Mouse (Mus musculus) Patski (cell line): Measurements from ENCODE around the gene Mfsd4a. TPM values are rescaled to one million over a fixed set of nuclear protein-coding genes. Genes with fewer than 3 reads are reported as not detected.

ENCODE experiments used
- ATAC-seq: fragments of 100-300 bp; one replicate; pipeline ENCODE4 v1.8.0; 2021
- CTCF ChIA-PET: fragments of 350-600 bp; sonication (Branson Sonifier 250); formaldehyde crosslinking; loops from one replicate; lab custom pipeline; 2022; ENCODE audit warnings: inconsistent platforms; lab: Charles Lee
- POLR2A ChIA-PET: fragments of 350-600 bp; sonication (Branson Sonifier 250); formaldehyde crosslinking; loops from one replicate; lab custom pipeline; 2022; ENCODE audit warnings: antibody characterized with exemption, inconsistent platforms; lab: Charles Lee
- DNase-seq: peaks from one replicate; pipeline ENCODE4 v3.0.0-alpha.2; 2011; ENCODE audit warnings: low read depth, low spot score
- H3K27me3 ChIP-seq: fragments of 371-371 bp; one replicate; pipeline ENCODE4 v1.5.1; 2021
- CTCF ChIP-seq: fragments of 100-300 bp; IDR thresholded peaks from one replicate; pipeline ENCODE4 v1.5.1; 2021
- in situ Hi-C: fragments of 300-500 bp; cut with MboI; formaldehyde crosslinking; loops from 3 replicates; pipeline ENCODE4 v1.11.1; 2018; ENCODE audit warnings: low pct_unique_long_range_greater_than_20kb, mixed read lengths
- polyA plus RNA-seq: library from polyadenylated mRNA; unstranded; gene quantifications from one replicate; pipeline ENCODE4 v1.2.3, GENCODE M21; 2021

Mfsd4a gene
- polyA plus RNA-seq, 1 experiment from 2014 or later, result 17.7 TPM

DNA sequence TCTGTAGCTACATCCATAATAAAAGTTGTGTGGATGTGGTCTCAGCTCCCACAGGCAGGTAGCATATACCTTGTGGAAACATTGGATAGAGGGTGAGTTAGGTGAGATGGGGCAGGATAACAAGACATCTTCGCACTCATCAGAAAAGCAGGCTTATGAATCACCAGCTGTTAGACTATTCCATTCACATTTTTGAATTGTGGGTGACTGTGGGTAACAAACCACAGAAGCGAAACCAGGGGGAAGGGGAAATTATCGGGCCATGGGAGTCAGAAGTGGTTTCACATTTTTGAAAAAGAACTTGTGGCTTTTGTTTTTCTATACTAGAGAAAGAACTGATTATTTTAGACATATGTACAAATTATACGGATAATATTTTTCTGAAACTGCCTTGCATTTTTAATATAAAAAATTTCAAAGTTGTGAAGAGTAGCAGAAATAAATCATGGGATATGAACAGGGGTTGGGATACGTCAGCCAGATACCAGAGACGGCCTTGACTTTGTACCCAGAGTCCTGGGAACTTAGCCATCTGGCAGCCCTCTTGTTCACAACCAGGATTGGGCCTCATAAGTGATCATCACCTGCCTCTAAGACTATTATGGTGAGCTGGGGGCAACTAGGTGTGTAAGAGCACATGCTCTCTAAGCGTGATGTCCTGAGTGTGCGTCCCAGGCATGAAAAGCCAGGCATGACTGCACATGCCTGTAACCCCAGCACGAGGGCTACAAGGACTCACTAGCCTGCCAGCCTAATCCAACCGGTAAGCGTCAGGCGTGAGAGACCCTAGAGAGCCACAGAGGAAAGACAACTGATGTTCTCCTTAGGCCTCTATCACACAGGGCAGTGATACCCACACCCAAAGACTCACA is 74.5 kb downstream of the Mfsd4a start:
- CTCF ChIA-PET, result interaction anchor here (1.6 to 5.3 kb wide), 3 partner anchors 11 to 53 kb away, joined by 4 to 31 read pairs (median 10); no protein-coding TSS in a partner anchor
- no peak for ATAC-seq
- POLR2A ChIA-PET, result no interaction called here
- TF ChIP-seq CTCF, result no peak
- H3K27me3 ChIP-seq, result no peaks in the 10 kb centered on the region
- no peak for DNase-seq
- in situ Hi-C loops, result no loop called here

DNA sequence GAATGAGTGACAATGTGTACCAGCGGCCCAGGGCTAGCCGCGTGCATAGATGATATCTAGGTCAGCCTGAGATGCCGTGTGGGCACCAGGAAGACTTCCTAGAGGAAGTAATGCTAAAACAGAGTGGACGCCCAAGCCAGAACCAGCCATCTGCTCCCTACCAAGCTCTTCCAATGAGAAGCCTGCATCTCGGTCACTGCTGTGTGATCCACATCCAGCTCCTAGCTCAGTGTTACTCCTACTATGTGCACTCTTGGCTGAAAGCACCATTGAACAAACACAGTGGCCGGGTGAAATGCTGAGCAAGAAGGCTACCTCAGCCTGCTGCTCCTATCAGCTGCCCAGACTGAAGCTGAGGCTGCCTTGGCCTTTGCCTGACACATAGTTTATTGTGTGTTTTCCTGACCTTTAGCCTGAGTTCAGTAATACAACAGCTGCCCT is 75.3 kb downstream of the Mfsd4a start:
- TF ChIP-seq CTCF, result no peak
- POLR2A ChIA-PET, result interaction anchor here (1.2 kb wide), 1 partner anchor 15 kb away, joined by 4 read pairs; the partner anchor contains the start of gene Elk4
- CTCF ChIA-PET, result interaction anchor here (5.3 kb wide), 1 partner anchor 10 kb away, joined by 31 read pairs; no protein-coding TSS in a partner anchor
- ATAC-seq, result no peak
- in situ Hi-C loops, result no loop called here
- no peak for DNase-seq
- H3K27me3 ChIP-seq, result no peaks in the 10 kb centered on the region

DNA sequence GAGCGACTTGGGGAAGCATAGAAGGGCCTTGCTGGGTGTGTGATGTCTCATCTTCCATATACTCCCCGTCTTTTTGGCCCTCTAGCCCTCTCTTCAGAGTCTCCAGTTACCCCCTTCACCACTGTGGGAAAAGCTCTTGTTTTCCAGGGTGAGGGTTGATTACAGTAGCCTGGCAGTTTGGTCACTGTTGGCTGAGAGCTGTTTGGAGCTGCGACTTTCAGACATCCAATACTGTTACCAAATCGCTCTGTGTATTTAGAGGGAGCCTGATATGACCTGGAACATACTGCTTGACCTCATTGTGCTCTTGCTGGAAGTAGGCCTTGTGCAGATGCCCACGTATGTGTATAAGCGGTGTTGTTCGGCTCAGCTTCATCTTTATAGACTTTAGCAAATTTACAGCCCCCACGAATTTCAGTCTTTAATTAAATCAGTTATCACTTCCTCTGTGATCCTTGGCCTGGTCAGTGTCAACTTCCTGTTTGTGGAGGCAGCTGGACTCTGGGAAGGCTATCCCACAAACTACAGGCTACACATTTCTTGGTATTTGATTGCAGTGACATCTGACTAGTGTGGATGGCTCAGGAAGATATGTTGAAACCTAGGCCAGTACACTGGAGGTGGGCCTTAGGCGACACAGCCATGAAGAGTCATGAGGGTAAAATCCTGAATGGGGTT is 77.6 kb downstream of the Mfsd4a start:
- ChIA-PET POLR2A (no interaction called here), CTCF (interaction anchor here (0.8 to 1.3 kb wide), 3 partner anchors 9 to 164 kb away, joined by 3 read pairs; no protein-coding TSS in a partner anchor)
- in situ Hi-C loops, result no loop called here
- ATAC-seq (no peak), DNase-seq (no peak)
- no peaks in the 10 kb centered on the region for H3K27me3 ChIP-seq
- no peak for TF ChIP-seq CTCF

DNA sequence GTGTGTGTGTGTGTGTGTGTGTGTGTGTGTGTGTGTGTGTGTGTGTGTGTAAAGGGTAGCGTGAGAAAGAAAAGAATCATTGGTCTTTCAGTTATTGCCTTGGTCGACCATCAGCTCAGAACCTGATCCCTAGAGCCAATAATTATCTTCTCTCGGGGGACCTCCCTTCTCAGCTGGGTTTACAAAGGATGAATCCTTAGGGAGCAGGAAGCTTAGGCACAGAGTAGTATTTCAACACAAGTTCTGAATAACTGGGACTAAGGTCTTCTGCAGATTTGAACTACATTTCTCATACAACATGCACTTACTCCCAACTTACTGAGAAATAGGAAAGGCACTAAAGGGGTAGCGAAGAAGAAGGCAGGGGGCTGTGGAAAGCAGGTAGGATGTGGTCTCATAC is 78.4 kb downstream of the Mfsd4a start:
- POLR2A ChIA-PET, result no interaction called here
- CTCF ChIA-PET, result interaction anchor here (0.8 to 1.3 kb wide), 2 partner anchors 8 to 164 kb away, joined by 3 read pairs; no protein-coding TSS in a partner anchor
- ATAC-seq, result no peak
- in situ Hi-C loops, result no loop called here
- no peak for TF ChIP-seq CTCF
- DNase-seq, result no peak
- no peaks in the 10 kb centered on the region for H3K27me3 ChIP-seq

DNA sequence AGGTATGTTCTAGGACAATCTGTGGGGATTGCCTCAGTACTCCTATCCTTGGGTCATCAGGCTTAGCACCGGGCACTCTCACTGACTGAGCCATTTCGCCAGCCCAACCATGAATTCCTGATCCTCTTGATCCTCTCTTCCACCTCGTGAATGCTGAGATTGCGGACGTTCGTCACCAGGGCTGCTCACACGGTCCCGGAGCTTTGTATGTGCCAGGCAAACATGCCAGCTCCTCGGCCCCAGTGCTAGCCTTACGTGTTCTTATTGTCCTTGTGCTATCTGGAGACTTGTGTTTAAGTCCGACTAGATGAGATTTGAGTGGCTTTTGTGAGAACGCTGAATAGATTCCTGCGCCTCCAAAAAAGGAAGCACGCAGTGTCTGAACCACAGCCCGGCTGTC is 80.4 kb downstream of the Mfsd4a start:
- no peak for TF ChIP-seq CTCF
- CTCF ChIA-PET, result interaction anchor here (1.2 kb wide), 1 partner anchor 14 kb away, joined by 4 read pairs; no protein-coding TSS in a partner anchor
- in situ Hi-C loops, result no loop called here
- ATAC-seq (no peak), DNase-seq (no peak)
- POLR2A ChIA-PET, result interaction anchor here (0.7 kb wide), 1 partner anchor 24 kb away, joined by 3 read pairs; no protein-coding TSS in a partner anchor
- no peaks in the 10 kb centered on the region for H3K27me3 ChIP-seq

DNA sequence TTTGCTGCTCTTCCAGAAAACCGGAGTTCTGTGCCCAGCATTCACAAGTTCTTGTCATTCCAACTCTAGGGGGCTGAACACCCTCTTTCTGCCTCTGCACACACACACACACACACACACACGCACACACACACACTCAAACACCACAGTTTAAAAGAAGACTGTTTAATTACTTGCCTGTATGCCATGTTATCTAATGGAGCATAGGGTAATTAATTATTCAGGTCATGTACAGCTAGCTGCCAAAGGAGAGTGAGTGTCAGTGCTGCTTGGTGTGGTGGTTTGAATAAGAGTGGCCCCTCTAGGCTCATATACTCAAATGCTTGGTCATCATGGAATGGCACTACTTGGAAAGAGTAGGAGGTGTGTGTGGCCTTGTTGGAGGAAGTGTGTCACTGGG is 84.1 kb downstream of the Mfsd4a start:
- no peak for DNase-seq
- ChIA-PET CTCF (interaction anchor here (1.4 to 3.4 kb wide), 5 partner anchors 10 to 63 kb away, joined by 3 to 31 read pairs (median 14); no protein-coding TSS in a partner anchor), POLR2A (no interaction called here)
- no peak for ATAC-seq
- TF ChIP-seq CTCF, result no peak
- in situ Hi-C loops, result no loop called here
- no peaks in the 10 kb centered on the region for H3K27me3 ChIP-seq

DNA sequence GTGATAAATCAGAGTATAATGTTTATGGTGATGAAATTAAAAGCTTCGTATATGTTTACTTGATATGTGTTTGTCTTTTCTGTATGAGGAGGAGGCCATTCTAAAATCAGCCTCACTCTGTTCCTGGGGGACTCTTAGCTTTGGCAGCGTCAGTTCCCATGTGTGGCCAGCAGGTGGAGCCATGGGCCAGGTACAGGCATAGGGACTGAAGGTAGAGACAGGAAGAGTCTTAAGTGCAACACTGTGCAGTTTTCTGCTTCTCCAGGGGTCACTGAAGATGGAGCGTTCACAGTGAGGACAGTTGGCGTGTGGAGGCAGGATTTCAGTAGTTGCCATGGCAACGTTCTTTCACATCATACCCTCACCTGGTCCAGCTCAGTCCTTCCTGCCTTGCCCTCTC is 85.0 kb downstream of the Mfsd4a start:
- CTCF ChIA-PET, result interaction anchor here (0.7 to 3.4 kb wide), 19 partner anchors 10 to 281 kb away, joined by 3 to 31 read pairs (median 7); no protein-coding TSS in a partner anchor
- no peak for TF ChIP-seq CTCF
- no peaks in the 10 kb centered on the region for H3K27me3 ChIP-seq
- no peak for DNase-seq
- POLR2A ChIA-PET, result no interaction called here
- ATAC-seq, result no peak
- in situ Hi-C loops, result no loop called here

DNA sequence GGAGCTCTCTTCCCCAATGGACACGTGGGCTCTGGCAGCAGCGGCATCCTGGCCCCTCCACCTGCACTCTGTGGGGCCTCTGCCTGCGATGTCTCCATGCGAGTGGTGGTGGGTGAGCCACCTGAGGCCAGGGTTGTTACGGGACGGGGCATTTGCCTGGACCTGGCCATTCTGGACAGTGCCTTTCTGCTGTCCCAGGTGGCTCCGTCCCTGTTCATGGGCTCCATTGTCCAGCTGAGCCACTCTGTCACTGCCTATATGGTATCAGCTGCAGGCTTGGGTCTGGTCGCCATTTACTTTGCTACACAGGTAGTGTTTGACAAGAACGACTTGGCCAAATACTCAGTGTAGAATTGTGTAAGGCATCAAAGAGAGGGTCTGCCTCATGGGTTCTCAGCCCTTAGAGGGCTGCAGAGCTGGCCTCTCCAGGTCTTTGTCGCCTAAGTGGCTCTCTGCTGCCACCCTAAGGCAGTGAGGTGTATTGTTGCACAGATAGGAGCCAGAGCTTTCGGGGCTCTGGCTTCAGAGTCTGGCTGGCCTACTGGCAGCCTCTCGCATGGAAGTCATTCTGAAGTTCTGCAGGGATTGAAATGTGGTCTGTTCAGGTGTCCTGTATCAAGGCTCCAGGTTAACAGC is 86.4 kb downstream of the Mfsd4a start:
- POLR2A ChIA-PET, result no interaction called here
- no peaks in the 10 kb centered on the region for H3K27me3 ChIP-seq
- CTCF ChIA-PET, result interaction anchor here (1.0 to 3.4 kb wide), 16 partner anchors 8 to 280 kb away, joined by 3 to 31 read pairs (median 8); no protein-coding TSS in a partner anchor
- TF ChIP-seq CTCF, result no peak
- ATAC-seq (no peak), DNase-seq (no peak)
- in situ Hi-C loops, result no loop called here

DNA sequence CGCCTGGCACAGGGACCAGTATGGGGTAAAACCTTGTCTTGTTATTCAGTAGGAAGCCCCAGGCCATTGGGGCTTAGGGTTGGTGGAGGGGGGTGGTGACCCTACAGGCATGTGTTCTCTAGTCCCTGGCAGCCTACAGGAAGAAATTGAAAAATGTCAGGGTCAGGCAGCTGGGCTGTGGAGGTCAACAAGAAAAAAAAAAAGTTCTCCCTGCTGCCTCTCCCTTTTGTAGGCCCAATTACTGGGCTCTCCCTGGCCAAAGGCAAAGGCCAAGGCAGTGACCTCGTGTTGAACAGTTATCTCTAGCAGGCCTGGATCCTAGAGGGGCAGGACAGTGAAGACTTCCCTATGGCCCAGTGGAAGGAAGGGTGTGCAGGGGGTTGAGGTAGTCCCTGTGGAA is 87.4 kb downstream of the Mfsd4a start:
- ATAC-seq (no peak), DNase-seq (no peak)
- CTCF ChIA-PET, result interaction anchor here (0.6 to 2.8 kb wide), 6 partner anchors 12 to 78 kb away, joined by 3 to 24 read pairs (median 6); no protein-coding TSS in a partner anchor
- POLR2A ChIA-PET, result interaction anchor here (0.6 kb wide), 1 partner anchor 30 kb away, joined by 3 read pairs; no protein-coding TSS in a partner anchor
- in situ Hi-C loops, result no loop called here
- H3K27me3 ChIP-seq, result no peaks in the 10 kb centered on the region
- no peak for TF ChIP-seq CTCF

DNA sequence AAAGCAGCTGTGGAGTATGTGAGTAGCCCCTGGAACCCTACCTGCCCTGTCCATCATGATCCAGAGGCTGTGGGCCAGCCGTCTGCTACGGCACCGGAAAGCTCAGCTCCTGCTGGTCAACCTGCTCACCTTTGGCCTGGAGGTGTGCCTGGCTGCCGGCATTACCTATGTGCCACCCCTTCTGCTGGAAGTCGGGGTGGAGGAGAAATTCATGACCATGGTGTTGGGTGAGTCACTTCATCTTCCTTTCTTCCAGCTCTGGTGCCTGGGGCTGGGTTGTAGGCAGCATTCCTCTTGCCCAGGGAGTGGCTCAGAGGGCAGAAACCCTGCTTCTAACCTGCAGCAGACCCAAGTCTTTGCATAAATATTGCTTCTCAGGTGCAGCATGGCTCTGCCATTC is 91.0 kb downstream of the Mfsd4a start:
- no peak for TF ChIP-seq CTCF
- DNase-seq (no peak), ATAC-seq (no peak)
- in situ Hi-C loops, result loop anchor here (5.0 kb wide), 1 partner anchor 40 kb away; no protein-coding TSS in a partner anchor
- ChIA-PET POLR2A (interaction anchor here (0.6 kb wide), 1 partner anchor 216 kb away, joined by 3 read pairs; no protein-coding TSS in a partner anchor), CTCF (no interaction called here)
- no peaks in the 10 kb centered on the region for H3K27me3 ChIP-seq
